Mouse (Mus musculus) ES-Bruce4 (cell line): Measurements from ENCODE around the gene Mrgpra9.
A peak's percentile ranks its signal among the peaks of the same experiment; 100 is the strongest.

ENCODE experiments used
- CTCF ChIP-seq: IDR thresholded peaks from one replicate; pipeline ENCODE4 v1.8.1; 2011; ENCODE audit warnings: low read depth, low read length
- EP300 ChIP-seq: IDR thresholded peaks from 2 replicates; pipeline ENCODE4 v1.6.1; 2011; ENCODE audit warnings: low read depth, low read length; ENCODE audit not compliant: insufficient read depth
- POLR2A ChIP-seq: IDR thresholded peaks from one replicate; pipeline ENCODE4 v1.8.1; 2011; ENCODE audit warnings: low read length; ENCODE audit not compliant: insufficient read depth

DNA sequence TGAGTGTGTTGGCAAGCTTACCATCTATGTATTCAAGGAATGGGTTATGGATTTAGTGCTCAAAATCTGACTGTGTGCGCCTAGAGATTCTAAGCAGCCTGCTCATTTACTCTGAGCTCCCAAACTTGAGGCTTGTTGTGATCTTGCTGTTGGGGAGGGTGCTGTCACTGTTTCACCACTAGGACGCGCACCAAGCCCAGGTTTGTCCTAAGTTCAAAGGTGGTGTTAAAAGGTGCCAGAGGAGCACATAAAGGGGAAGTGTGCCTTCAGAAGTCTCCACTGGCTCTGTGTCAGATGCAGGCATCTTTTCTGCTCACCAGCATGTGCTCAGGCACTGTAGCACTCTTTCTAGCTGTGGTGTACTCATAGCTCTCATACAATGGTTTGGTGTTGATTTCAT lies 8.0 kb downstream of the Mrgpra9 start:
- TF ChIP-seq CTCF (peak; percentile 36), POLR2A (no peak), EP300 (no peak)
